Mouse (Mus musculus): ENCODE results near the gene Morf4l2. TPM values are rescaled to one million over a fixed set of nuclear protein-coding genes. Genes with fewer than 3 reads are reported as not detected.
A peak's percentile ranks its signal among the peaks of the same experiment; 100 is the strongest.

Gene Morf4l2
- polyA plus RNA-seq, 1 experiment from 2014 or later, result 471 TPM

DNA sequence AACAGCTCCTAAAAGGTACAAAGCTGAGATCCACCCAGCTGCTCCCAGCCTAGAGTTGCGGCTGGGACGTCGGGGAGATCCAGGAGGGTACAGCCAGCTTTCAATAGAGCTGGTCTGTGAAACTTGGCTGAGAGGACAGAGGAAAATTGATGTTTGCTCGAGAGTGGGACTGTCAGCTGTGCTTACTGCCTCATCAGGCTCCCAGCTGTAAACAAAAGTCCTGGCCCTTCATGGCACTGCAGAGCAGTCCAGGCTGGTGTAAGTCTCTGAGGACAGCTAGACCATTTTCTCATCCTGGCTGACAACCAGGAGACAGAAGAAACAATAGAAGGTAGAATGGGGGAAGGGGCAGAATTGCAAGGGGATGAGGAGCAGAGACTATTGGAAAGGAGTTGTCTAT, 5.8 kb upstream of the Morf4l2 start:
- Histone ChIP-seq H3K4me3 (ENCODE audit: low read depth, low read length) (no peak overlapping the region), H3K36me3 (ENCODE audit: control insufficient read depth, insufficient read depth, low read length) (peaks cover 6% of the 10 kb centered on the region; the same call in 1 of the 2 replicates), H3K27me3 (replicated peaks; ENCODE audit: control insufficient read depth, insufficient read depth, low read length) (no peaks in the 10 kb centered on the region), H3K9me3 (ENCODE audit: control insufficient read depth, low read length) (no peaks in the 10 kb centered on the region), H3K27ac (ENCODE audit: low read depth) (no peak overlapping the region), H3K9ac (ENCODE audit: low read length) (no peak overlapping the region), H3K4me1 (replicated peaks; ENCODE audit: control insufficient read depth, insufficient read depth, low read length) (no peaks in the 10 kb centered on the region), H3K4me2 (ENCODE audit: low read length) (no peak overlapping the region)
- DNase-seq (ENCODE audit: low spot score) (no peak), ATAC-seq (replicated peaks; ENCODE audit: low FRiP score, low TSS enrichment, low read depth) (no peak)
- 76% methylated on average over 4 of the region's 4 CpGs for WGBS

DNA sequence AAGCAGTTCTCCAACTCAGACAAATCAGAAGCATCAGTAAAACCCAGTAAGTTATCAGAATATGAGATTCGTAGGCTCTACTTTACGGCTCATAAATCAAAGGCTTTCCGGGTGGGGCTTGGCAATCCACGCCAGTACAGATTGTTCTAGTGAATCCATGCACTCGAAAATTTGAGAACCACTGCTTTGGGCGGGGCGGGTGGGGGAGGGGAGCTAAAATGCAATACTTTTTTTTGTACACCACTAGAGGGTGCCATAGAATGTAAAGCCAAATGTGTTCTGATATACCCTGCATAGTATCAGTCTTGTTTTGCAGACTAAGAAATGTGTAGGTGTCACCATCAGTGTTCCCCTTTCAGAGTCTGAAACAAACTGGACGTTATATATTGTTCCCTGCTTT, 1.2 kb upstream of the Morf4l2 start:
- Histone ChIP-seq H3K9me3 (ENCODE audit: control insufficient read depth, low read length) (no peaks in the 10 kb centered on the region), H3K4me1 (replicated peaks; ENCODE audit: control insufficient read depth, insufficient read depth, low read length) (no peaks in the 10 kb centered on the region), H3K4me2 (ENCODE audit: low read length) (no peak overlapping the region), H3K27me3 (replicated peaks; ENCODE audit: control insufficient read depth, insufficient read depth, low read length) (no peaks in the 10 kb centered on the region), H3K36me3 (ENCODE audit: control insufficient read depth, insufficient read depth, low read length) (peaks cover 6% of the 10 kb centered on the region; the same call in 1 of the 2 replicates), H3K4me3 (ENCODE audit: low read depth, low read length) (no peak overlapping the region), H3K27ac (ENCODE audit: low read depth) (no peak overlapping the region), H3K9ac (ENCODE audit: low read length) (no peak overlapping the region)
- ATAC-seq (replicated peaks; ENCODE audit: low FRiP score, low TSS enrichment, low read depth) (no peak), DNase-seq (ENCODE audit: low spot score) (no peak)
- 67% methylated on average over 8 of the region's 8 CpGs for WGBS

- ATAC-seq (replicated peaks; ENCODE audit: low FRiP score, low TSS enrichment, low read depth), result no peak
- Histone ChIP-seq H3K27ac (ENCODE audit: low read depth) (peak overlapping the region; percentile 88), H3K4me3 (ENCODE audit: low read depth, low read length) (peak overlapping the region; percentile 61), H3K9me3 (ENCODE audit: control insufficient read depth, low read length) (no peaks in the 10 kb centered on the region), H3K4me2 (ENCODE audit: low read length) (peak overlapping the region; percentile 52), H3K4me1 (replicated peaks; ENCODE audit: control insufficient read depth, insufficient read depth, low read length) (no peaks in the 10 kb centered on the region), H3K36me3 (ENCODE audit: control insufficient read depth, insufficient read depth, low read length) (peaks cover 10% of the 10 kb centered on the region; the same call in 1 of the 2 replicates), H3K9ac (ENCODE audit: low read length) (peak overlapping the region; percentile 60), H3K27me3 (replicated peaks; ENCODE audit: control insufficient read depth, insufficient read depth, low read length) (no peaks in the 10 kb centered on the region)
- peak; percentile 69 for DNase-seq (ENCODE audit: low spot score)
- WGBS, result 36% methylated on average over 5 of the region's 5 CpGs
These were observed 808 bp downstream of the Morf4l2 start for GRCm38 (mm10) chrX:136742661-136743103.

GRCm38 (mm10) chrX:136742241-136742640, 1.2 kb downstream of the Morf4l2 start:
- WGBS, result 15% methylated on average over 10 of the region's 10 CpGs
- DNase-seq (ENCODE audit: low spot score), result no peak
- no peaks in the 10 kb centered on the region for H3K4me1 ChIP-seq (replicated peaks; ENCODE audit: control insufficient read depth, insufficient read depth, low read length)
- peaks cover 13% of the 10 kb centered on the region; the same call in 1 of the 2 replicates for H3K36me3 ChIP-seq (ENCODE audit: control insufficient read depth, insufficient read depth, low read length)
- peak overlapping the region; percentile 88 for H3K27ac ChIP-seq (ENCODE audit: low read depth)
- H3K4me2 ChIP-seq (ENCODE audit: low read length), result peak overlapping the region; percentile 52
- peak overlapping the region; percentile 60 for H3K9ac ChIP-seq (ENCODE audit: low read length)
- no peaks in the 10 kb centered on the region for H3K27me3 ChIP-seq (replicated peaks; ENCODE audit: control insufficient read depth, insufficient read depth, low read length)
- peak overlapping the region; percentile 61 for H3K4me3 ChIP-seq (ENCODE audit: low read depth, low read length)
- H3K9me3 ChIP-seq (ENCODE audit: control insufficient read depth, low read length), result no peaks in the 10 kb centered on the region
- no peak for ATAC-seq (replicated peaks; ENCODE audit: low FRiP score, low TSS enrichment, low read depth)

DNA sequence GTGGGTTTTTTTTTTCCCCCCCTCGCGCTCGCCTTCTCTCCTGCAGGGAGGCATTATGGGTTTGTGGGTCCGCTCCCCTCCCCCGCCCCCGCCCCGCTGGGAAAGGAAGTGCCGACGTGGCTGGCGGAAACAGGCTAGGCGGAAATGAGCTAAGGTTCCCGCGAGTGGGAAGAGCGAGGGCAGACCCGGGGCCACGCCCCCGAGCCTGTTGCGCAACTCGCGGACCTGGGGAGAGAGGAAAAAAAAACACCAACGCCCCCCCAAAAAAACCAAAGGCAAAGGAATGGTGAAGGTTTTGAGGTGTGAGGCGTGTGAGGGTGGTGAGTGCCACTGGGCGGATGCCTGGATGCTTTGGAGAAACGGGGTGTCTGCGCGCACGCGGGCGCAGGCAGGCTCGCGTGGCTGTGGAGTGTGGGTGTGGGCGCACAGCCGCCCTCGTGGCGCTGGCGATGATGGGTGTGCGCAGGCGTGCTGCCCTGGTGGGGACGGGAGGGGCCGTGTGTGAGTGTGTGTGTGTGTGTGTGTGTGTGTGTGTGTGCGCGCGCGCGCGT, 1.8 kb downstream of the Morf4l2 start:
- DNase-seq (ENCODE audit: low spot score) (peak; percentile 88), ATAC-seq (replicated peaks; ENCODE audit: low FRiP score, low TSS enrichment, low read depth) (peak; percentile 74)
- no peaks in the 10 kb centered on the region for H3K27me3 ChIP-seq (replicated peaks; ENCODE audit: control insufficient read depth, insufficient read depth, low read length)
- WGBS, result 18% methylated on average over 39 of the region's 46 CpGs
- H3K9ac ChIP-seq (ENCODE audit: low read length), result peak overlapping the region; percentile 60
- no peaks in the 10 kb centered on the region for H3K4me1 ChIP-seq (replicated peaks; ENCODE audit: control insufficient read depth, insufficient read depth, low read length)
- H3K4me2 ChIP-seq (ENCODE audit: low read length), result peak overlapping the region; percentile 52
- H3K27ac ChIP-seq (ENCODE audit: low read depth), result peak overlapping the region; percentile 88
- peak overlapping the region; percentile 61 for H3K4me3 ChIP-seq (ENCODE audit: low read depth, low read length)
- no peaks in the 10 kb centered on the region for H3K9me3 ChIP-seq (ENCODE audit: control insufficient read depth, low read length)
- peaks cover 13% of the 10 kb centered on the region; the same call in 1 of the 2 replicates for H3K36me3 ChIP-seq (ENCODE audit: control insufficient read depth, insufficient read depth, low read length)

DNA sequence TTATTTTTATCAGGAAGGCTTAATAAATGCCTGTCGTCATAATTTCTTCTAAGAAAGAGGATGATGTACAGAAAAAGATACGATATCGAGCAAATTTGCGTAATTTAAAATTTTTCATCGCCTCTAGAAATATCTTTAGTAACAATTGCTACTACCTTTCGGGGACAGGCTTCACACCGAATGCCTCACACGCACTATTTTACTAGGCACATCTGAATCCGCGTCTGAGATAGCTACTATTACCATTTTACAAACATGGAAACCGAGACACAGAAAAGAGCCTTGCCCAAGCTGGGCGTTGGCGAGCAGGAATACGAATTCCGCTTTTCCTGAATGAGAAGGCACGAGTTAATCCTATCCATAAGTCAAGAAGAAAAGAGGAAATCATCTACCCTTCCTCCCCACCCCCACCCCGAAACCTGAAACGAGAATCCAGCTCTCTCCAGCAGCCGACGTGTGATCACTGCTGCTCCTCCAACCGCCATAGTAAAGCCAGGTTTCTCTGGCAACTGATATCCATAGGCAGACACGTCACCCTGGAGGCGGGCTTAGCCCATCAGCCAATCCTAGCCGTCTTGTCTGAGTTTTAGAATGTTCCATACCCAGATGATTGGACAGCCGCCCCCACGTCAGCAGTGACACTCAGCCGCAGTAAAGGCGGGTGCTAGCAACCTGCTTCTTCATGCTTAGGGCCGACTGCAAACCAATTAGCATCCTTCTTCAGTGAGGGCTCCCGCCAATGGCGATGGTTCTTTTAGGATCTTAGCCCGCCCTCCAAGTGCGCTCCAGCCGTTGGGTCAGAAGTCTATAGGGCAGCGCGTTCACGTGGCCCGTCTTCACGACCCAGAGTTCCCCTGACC, 2.5 kb downstream of the Morf4l2 start:
- Histone ChIP-seq H3K9ac (ENCODE audit: low read length) (peak overlapping the region; percentile 85), H3K36me3 (ENCODE audit: control insufficient read depth, insufficient read depth, low read length) (peaks cover 13% of the 10 kb centered on the region; the same call in 1 of the 2 replicates), H3K4me2 (ENCODE audit: low read length) (peak overlapping the region; percentile 59; the same call in 1 of the 2 replicates), H3K27me3 (replicated peaks; ENCODE audit: control insufficient read depth, insufficient read depth, low read length) (no peaks in the 10 kb centered on the region), H3K9me3 (ENCODE audit: control insufficient read depth, low read length) (no peaks in the 10 kb centered on the region), H3K4me3 (ENCODE audit: low read depth, low read length) (peak overlapping the region; percentile 61), H3K27ac (ENCODE audit: low read depth) (peak overlapping the region; percentile 88), H3K4me1 (replicated peaks; ENCODE audit: control insufficient read depth, insufficient read depth, low read length) (no peaks in the 10 kb centered on the region)
- DNase-seq (ENCODE audit: low spot score), result no peak
- ATAC-seq (replicated peaks; ENCODE audit: low FRiP score, low TSS enrichment, low read depth), result peak; percentile 96
- WGBS, result 17% methylated on average over 39 of the region's 39 CpGs

DNA sequence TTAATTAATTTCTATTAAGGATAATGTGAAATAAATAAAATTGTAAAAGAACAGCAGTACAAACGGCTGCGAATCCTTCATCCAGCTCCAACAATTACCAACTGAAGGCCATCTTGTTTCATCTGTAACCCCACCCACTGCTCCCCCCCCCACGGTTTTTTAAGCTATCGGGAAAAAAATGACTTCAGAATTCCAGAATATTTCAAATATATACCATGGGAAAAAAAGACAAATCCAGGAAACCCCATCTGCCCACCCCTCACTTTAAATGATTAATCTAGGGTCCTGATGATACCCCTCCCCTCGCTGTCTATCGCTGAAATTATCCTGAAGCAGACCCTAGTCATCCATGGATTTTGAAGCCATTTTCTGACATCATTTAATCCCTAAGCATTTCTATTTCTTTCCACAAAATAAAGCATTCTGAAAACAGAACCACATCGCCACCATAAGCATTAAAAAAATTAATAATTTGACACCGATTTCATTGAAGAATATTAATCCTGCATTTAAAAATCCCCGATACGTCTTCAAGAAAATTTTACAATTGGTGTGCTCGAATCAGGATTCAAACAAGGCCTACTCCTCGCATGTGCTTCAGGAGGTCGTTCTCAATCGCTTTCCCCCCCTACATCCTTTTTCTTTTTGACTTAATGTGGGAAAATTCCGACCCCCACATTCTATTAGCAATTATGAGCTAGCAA, 3.3 kb downstream of the Morf4l2 start:
- DNase-seq (ENCODE audit: low spot score), result peak; percentile 52

GRCm38 (mm10) chrX:136732016-136732415, 11.5 kb downstream of the Morf4l2 start:
- H3K9ac ChIP-seq (ENCODE audit: low read length), result no peak overlapping the region
- no peak for DNase-seq (ENCODE audit: low spot score)
- no peaks in the 10 kb centered on the region for H3K4me1 ChIP-seq (replicated peaks; ENCODE audit: control insufficient read depth, insufficient read depth, low read length)
- no peaks in the 10 kb centered on the region for H3K9me3 ChIP-seq (ENCODE audit: control insufficient read depth, low read length)
- ATAC-seq (replicated peaks; ENCODE audit: low FRiP score, low TSS enrichment, low read depth), result no peak
- no peaks in the 10 kb centered on the region for H3K27me3 ChIP-seq (replicated peaks; ENCODE audit: control insufficient read depth, insufficient read depth, low read length)
- H3K27ac ChIP-seq (ENCODE audit: low read depth), result no peak overlapping the region
- H3K4me2 ChIP-seq (ENCODE audit: low read length), result no peak overlapping the region
- H3K4me3 ChIP-seq (ENCODE audit: low read depth, low read length), result no peak overlapping the region
- WGBS, result 81% methylated on average over 4 of the region's 4 CpGs
- peaks cover 28% of the 10 kb centered on the region for H3K36me3 ChIP-seq (ENCODE audit: control insufficient read depth, insufficient read depth, low read length)

More for the DNA sequence above, 3.3 kb downstream of the Morf4l2 start:
- Histone ChIP-seq H3K4me2 (ENCODE audit: low read length) (peak overlapping the region; percentile 59), H3K9me3 (ENCODE audit: control insufficient read depth, low read length) (no peaks in the 10 kb centered on the region), H3K9ac (ENCODE audit: low read length) (peak overlapping the region; percentile 85), H3K27me3 (replicated peaks; ENCODE audit: control insufficient read depth, insufficient read depth, low read length) (no peaks in the 10 kb centered on the region), H3K36me3 (ENCODE audit: control insufficient read depth, insufficient read depth, low read length) (peaks cover 18% of the 10 kb centered on the region; the same call in 1 of the 2 replicates), H3K4me3 (ENCODE audit: low read depth, low read length) (peak overlapping the region; percentile 61), H3K4me1 (replicated peaks; ENCODE audit: control insufficient read depth, insufficient read depth, low read length) (no peaks in the 10 kb centered on the region), H3K27ac (ENCODE audit: low read depth) (peak overlapping the region; percentile 88)
- WGBS, result 19% methylated on average over 15 of the region's 15 CpGs
- ATAC-seq (replicated peaks; ENCODE audit: low FRiP score, low TSS enrichment, low read depth), result no peak

Measured in intestine, embryonic 14.5 days (tissue).